Mouse (Mus musculus): ENCODE data around the gene Marf1. TPM values are rescaled to one million over a fixed set of nuclear protein-coding genes. Genes with fewer than 3 reads are reported as not detected.

Marf1 gene
- 9.6 and 11.6 TPM in 2 replicates for polyA plus RNA-seq (2015; fragmentation: Nextera tagmentation; extraction: Ambion mirVana)

GRCm38 (mm10) chr16:14162988-14163416 lies at the start of gene Marf1, which contains the start of gene Nde1:
Gene Marf1, minus strand, starts transcription at chr16:14163351.
Gene Nde1, plus strand, starts transcription at chr16:14163275.

MicroRNAs within 50 kb of the gene (microRNA counts, 519-probe panel; counts per million panel counts)
- microRNA mmu-miR-484, result 5,104 counts per million, percentile 35 among the panel's probes with 10 or more counts

Other genes with a start within 250 kb of the Marf1 start
- gene 2900011O08Rik, start 176.7 kb downstream of the Marf1 start, polyA plus RNA-seq (2015; fragmentation: Nextera tagmentation; extraction: Ambion mirVana), result 0.11 and 0.29 TPM in 2 replicates
- 0.41 and 0.72 TPM in 2 replicates for gene Ifitm7, start 176.5 kb downstream of the Marf1 start, polyA plus RNA-seq (2015; fragmentation: Nextera tagmentation; extraction: Ambion mirVana)
- gene Nde1, start 76 bp downstream of the Marf1 start, polyA plus RNA-seq (2015; fragmentation: Nextera tagmentation; extraction: Ambion mirVana), result 56.9 and 57.9 TPM in 2 replicates
- 4.6 and 5.7 TPM in 2 replicates for gene Myh11, start 128.0 kb upstream of the Marf1 start, polyA plus RNA-seq (2015; fragmentation: Nextera tagmentation; extraction: Ambion mirVana)
- 97.0 and 98.8 TPM in 2 replicates for gene Fopnl, start 154.1 kb upstream of the Marf1 start, polyA plus RNA-seq (2015; fragmentation: Nextera tagmentation; extraction: Ambion mirVana)
- 4.8 and 7.3 TPM in 2 replicates for gene Abcc1, start 198.2 kb upstream of the Marf1 start, polyA plus RNA-seq (2015; fragmentation: Nextera tagmentation; extraction: Ambion mirVana)